Mouse (Mus musculus) forebrain, embryonic 13.5 days (tissue): ENCODE results near the gene Lmx1a. TPM values are rescaled to one million over a fixed set of nuclear protein-coding genes. Genes with fewer than 3 reads are reported as not detected.

Experiments used
- ATAC-seq: fragments of 200-750 bp; cut with Nextera tagmentation; 2 replicates; pipeline ENCODE4 v1.8.0; 2017
- H3K27ac ChIP-seq: fragments of 300-500 bp; sonication (generic); 2 replicates; pipeline ENCODE4 v1.5.1; 2015; ENCODE audit warnings: inconsistent platforms, mild to moderate bottlenecking, moderate library complexity
- H3K27me3 ChIP-seq: fragments of 300-500 bp; sonication (generic); 2 replicates; pipeline ENCODE4 v1.6.1; 2015; ENCODE audit warnings: mild to moderate bottlenecking, inconsistent platforms
- H3K36me3 ChIP-seq: fragments of 300-500 bp; sonication (generic); 2 replicates; pipeline ENCODE4 v1.6.1; 2015; ENCODE audit warnings: mild to moderate bottlenecking, inconsistent platforms; ENCODE audit not compliant: poor library complexity, severe bottlenecking
- H3K4me1 ChIP-seq: fragments of 300-500 bp; sonication (generic); 2 replicates; pipeline ENCODE4 v1.6.1; 2015; ENCODE audit warnings: inconsistent platforms
- H3K4me2 ChIP-seq: fragments of 300-500 bp; sonication (generic); 2 replicates; pipeline ENCODE4 v1.6.1; 2015; ENCODE audit warnings: inconsistent platforms, mild to moderate bottlenecking, moderate library complexity
- H3K4me3 ChIP-seq: fragments of 300-500 bp; sonication (generic); 2 replicates; pipeline ENCODE4 v1.5.1; 2015; ENCODE audit warnings: mild to moderate bottlenecking, inconsistent platforms
- H3K9ac ChIP-seq: fragments of 300-500 bp; sonication (generic); 2 replicates; pipeline ENCODE4 v1.6.1; 2015; ENCODE audit warnings: mild to moderate bottlenecking, inconsistent platforms
- H3K9me3 ChIP-seq: fragments of 300-500 bp; sonication (generic); replicated peaks from 2 replicates; pipeline ENCODE4 v1.6.1; 2016; ENCODE audit warnings: inconsistent platforms
- WGBS: fragments of 180-500 bp; shearing (Covaris S2); methylation state at CpG from one replicate; pipeline ENCODE4 v1.1.7; 2015; 5-methylcytosine and 5-hydroxymethylcytosine counted together
- polyA plus RNA-seq: library from polyadenylated mRNA; unstranded; fragments of >200 nt; fragmentation: Nextera tagmentation; extraction: Ambion mirVana; gene quantifications from 2 replicates; pipeline ENCODE4 v1.2.1, GENCODE M21; 2015

Gene Lmx1a
- polyA plus RNA-seq, 1 experiment from 2014 or later, result 2.5 TPM

DNA sequence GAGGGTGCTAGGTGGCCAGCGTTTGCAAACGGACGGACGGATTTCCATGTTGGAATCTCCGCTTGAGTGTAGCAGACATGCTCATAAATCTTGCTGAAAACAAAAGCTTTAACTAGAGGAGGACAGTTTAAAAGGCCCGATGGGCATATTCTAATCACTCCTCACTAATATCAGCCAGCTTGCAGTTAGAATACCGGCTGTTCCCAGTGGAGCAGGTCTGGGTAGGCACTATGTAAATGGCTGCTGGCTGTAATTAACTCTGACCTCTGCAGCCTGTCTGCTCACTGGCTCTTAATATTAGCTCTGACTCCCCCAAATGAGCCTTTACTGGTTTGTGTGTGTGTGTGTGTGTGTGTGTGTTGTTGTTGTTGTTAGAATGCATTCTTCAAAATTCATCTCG lies 69.2 kb downstream of the Lmx1a start:
- H3K4me3 ChIP-seq, result no peak overlapping the region
- H3K9ac ChIP-seq, result no peak overlapping the region
- H3K4me1 ChIP-seq, result peaks cover 33% of the 10 kb centered on the region
- no peaks in the 10 kb centered on the region for H3K36me3 ChIP-seq
- H3K9me3 ChIP-seq, result no peaks in the 10 kb centered on the region
- no peak overlapping the region for H3K27ac ChIP-seq
- peaks cover 15% of the 10 kb centered on the region; the same call in 1 of the 2 replicates for H3K27me3 ChIP-seq
- ATAC-seq, result no peak
- 76% methylated on average over 8 of the region's 8 CpGs for WGBS
- H3K4me2 ChIP-seq, result no peak overlapping the region

DNA sequence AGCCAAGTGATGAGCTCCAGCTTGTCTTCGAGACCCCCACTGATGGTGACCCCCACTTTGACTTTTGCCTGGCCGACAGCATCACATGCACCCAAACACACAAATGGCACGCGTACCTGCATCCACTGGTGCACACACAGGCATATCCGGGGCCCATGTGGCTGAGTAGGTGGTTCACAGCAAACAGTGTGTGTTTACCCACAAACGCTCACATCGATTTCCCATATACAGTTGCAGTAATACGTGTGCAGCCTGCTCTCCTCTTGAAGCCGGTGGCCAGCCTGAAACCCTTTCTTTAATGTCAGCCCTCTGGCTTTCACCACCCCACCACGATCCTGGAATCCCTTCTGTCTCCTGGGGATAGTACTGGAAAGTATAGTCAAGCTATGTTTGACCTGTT lies 71.3 kb downstream of the Lmx1a start:
- 90% methylated on average over 10 of the region's 10 CpGs for WGBS
- H3K9ac ChIP-seq, result no peak overlapping the region
- H3K4me1 ChIP-seq, result peaks cover 21% of the 10 kb centered on the region
- H3K27ac ChIP-seq, result no peak overlapping the region
- peaks cover 23% of the 10 kb centered on the region for H3K27me3 ChIP-seq
- H3K4me3 ChIP-seq, result no peak overlapping the region
- H3K9me3 ChIP-seq, result no peaks in the 10 kb centered on the region
- ATAC-seq, result no peak
- no peak overlapping the region for H3K4me2 ChIP-seq
- H3K36me3 ChIP-seq, result no peaks in the 10 kb centered on the region

DNA sequence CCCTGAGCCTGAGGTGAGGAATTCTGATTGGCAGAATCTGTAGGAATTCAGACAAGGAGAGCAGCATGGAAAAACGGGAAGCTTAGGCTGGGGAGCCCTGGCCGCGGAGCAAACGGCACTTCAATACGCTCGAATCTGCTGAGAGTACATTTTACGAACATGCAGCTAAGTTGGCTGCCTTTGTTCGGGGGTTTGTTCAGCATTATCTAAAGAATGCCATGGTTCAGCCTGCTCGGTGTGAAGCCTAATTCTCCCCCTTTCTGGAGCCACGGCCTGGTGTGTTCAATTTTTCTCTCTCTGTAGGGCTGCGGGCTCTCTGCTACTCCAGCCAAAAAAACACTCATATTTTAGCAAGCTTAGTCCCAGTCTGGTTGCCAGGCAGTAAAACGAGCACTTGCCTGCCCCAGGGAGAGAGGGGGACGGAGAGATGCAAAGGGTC lies 72.8 kb downstream of the Lmx1a start:
- Histone ChIP-seq H3K4me2 (peak overlapping the region; percentile 34), H3K36me3 (no peaks in the 10 kb centered on the region), H3K9ac (0 out of 2 replicates have a peak overlapping the region, but pooled peaks have one; percentile 17), H3K9me3 (no peaks in the 10 kb centered on the region), H3K4me1 (peaks cover 18% of the 10 kb centered on the region; the same call in 1 of the 2 replicates), H3K4me3 (no peak overlapping the region), H3K27ac (no peak overlapping the region), H3K27me3 (peaks cover 23% of the 10 kb centered on the region)
- WGBS, result 3% methylated on average over 13 of the region's 13 CpGs
- ATAC-seq, result peak; percentile 62

DNA sequence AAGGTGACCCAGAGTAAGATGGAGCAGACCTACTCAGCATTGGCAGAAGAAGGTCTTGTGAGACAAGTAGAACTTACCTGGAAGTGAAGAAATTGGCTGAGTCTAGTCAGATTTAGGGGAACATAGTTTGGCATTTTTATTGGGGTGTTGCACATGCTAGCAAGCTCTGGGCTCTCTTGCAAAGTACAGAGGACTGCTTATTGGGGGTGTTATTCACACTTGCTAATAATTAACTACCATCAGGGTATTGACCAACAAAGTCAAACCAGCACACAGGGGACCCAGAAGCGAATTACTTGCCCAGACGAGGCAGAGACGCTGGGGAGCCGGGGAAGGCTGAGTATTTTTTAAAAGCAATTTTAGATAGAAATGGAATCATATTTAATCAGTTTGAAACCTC lies 77.6 kb downstream of the Lmx1a start:
- no peaks in the 10 kb centered on the region for H3K36me3 ChIP-seq
- H3K9me3 ChIP-seq, result no peaks in the 10 kb centered on the region
- ATAC-seq, result no peak
- WGBS, result 91% methylated on average over 4 of the region's 4 CpGs
- peaks cover 9% of the 10 kb centered on the region; the same call in 1 of the 2 replicates for H3K4me1 ChIP-seq
- peaks cover 15% of the 10 kb centered on the region; the same call in 1 of the 2 replicates for H3K27me3 ChIP-seq
- H3K27ac ChIP-seq, result no peak overlapping the region
- H3K4me2 ChIP-seq, result no peak overlapping the region
- no peak overlapping the region for H3K9ac ChIP-seq
- H3K4me3 ChIP-seq, result no peak overlapping the region

DNA sequence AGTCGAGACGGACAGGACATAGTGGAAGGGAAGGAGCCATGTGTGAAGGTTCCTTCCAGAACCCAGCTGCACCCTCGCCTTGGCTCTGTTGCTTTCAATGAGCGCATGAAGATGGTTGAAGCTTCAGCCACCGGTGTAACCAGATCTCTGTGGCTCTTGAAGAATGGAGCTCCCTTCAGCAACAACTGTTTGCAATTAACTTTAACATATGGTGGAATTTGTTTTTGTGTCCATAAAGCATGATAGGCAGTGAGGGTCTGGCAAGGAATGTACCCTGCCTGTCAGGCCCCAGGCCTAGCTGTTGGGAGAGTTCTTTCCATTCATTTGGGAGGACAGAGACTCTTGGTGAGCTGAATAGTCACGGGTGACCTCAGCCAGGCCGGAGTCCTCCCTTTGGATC lies 81.4 kb downstream of the Lmx1a start:
- no peak for ATAC-seq
- no peak overlapping the region for H3K9ac ChIP-seq
- H3K9me3 ChIP-seq, result no peaks in the 10 kb centered on the region
- H3K4me3 ChIP-seq, result no peak overlapping the region
- WGBS, result 84% methylated on average over 7 of the region's 7 CpGs
- no peaks in the 10 kb centered on the region for H3K36me3 ChIP-seq
- H3K4me2 ChIP-seq, result no peak overlapping the region
- H3K27ac ChIP-seq, result no peak overlapping the region
- no peaks in the 10 kb centered on the region for H3K27me3 ChIP-seq
- no peaks in the 10 kb centered on the region for H3K4me1 ChIP-seq

DNA sequence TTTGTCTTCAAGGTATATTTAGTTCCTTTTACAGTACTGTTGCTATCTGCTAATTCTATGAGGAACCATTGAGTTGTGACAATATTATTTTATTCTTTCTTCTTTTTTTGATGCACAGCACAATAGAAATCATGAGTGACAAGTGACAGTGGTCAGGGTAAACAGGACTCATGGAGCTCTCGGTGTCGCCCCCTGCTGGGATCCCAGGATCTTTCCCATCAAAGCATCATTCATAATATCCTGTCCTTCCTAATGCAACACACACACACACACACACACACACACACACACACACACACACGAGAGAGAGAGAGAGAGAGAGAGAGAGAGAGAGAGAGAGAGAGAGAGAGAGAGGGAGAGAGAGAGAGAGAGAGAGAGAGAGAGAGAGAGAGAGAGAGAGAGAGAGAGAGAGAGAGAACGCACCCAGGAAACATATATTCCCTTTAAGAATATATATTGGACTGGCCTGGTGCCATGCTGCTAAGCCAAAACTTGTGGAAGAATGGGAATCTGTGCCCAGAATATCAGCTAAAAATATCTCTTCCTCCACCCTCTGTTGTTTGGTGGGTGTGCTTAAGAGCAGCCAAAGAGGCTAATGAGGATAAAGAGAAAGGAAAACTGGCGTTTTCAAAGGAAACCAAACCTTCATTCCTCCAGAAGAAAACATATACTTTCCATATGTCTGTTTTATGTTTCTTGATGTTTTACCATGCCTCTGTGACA lies 90.9 kb downstream of the Lmx1a start:
- Histone ChIP-seq H3K4me2 (no peak overlapping the region), H3K4me3 (no peak overlapping the region), H3K9me3 (no peaks in the 10 kb centered on the region), H3K9ac (no peak overlapping the region), H3K36me3 (no peaks in the 10 kb centered on the region), H3K27ac (no peak overlapping the region), H3K4me1 (peaks cover 4% of the 10 kb centered on the region; the same call in 1 of the 2 replicates), H3K27me3 (no peaks in the 10 kb centered on the region)
- 76% methylated on average over 4 of the region's 5 CpGs for WGBS
- ATAC-seq, result no peak

DNA sequence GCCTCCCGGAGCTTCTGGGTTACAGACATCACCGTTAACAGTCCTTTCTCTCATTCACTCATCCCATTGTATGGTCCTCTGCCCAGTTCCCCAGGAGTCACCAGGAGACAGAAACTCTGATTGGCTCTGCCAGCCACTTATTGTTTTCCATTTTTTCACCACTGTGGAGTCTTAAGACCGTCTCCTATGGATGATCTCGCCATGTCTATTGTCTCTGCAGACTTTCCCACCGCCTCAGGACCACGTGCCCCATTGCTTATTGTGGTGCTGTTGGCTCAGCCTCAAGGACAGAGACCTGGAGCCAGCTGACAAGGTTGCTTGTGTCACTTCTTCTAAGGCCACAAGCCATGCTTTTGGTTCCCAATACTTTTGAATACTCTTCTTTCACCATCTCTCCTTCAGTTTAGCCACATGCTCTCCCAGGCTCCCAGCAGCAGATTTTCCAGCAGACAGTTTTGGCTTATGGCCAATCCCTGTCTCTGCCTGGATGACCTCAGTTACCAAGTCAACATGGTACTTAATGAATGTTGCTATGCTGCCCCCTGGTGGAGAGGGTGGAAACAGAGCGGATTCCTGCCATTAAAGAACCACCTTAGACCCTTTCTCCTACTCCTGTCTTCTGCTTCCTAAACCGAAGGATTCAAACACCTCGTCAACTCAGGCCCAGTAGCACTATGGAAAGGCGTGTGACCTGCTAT lies 92.9 kb downstream of the Lmx1a start:
- no peak for ATAC-seq
- H3K9ac ChIP-seq, result no peak overlapping the region
- H3K9me3 ChIP-seq, result no peaks in the 10 kb centered on the region
- H3K4me2 ChIP-seq, result no peak overlapping the region
- H3K27me3 ChIP-seq, result no peaks in the 10 kb centered on the region
- H3K27ac ChIP-seq, result no peak overlapping the region
- WGBS, result 33% methylated on average over 10 of the region's 10 CpGs
- H3K4me3 ChIP-seq, result no peak overlapping the region
- H3K4me1 ChIP-seq, result peaks cover 4% of the 10 kb centered on the region; the same call in 1 of the 2 replicates
- H3K36me3 ChIP-seq, result no peaks in the 10 kb centered on the region

DNA sequence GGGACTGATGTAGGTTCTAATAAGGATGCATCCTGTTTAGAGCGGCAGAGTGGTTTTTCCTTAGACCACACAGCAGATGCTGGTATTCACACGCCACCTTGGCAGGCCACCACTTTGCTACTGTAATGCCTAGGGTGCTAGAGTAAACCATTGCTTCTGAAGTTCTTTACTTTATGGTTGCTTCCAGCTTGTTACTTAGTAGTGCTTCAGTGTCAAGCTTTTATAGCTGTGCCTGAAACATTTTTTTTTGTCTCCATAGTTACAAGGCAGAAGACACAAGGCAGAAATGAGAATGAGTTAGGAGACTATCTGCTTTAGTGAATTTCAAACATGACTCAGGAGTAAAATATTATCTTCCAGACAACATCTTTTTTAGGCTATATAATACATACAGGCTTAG lies 95.0 kb downstream of the Lmx1a start:
- WGBS, result 78% methylated on average over 2 of the region's 2 CpGs
- no peaks in the 10 kb centered on the region for H3K27me3 ChIP-seq
- H3K36me3 ChIP-seq, result no peaks in the 10 kb centered on the region
- ATAC-seq, result no peak
- H3K9ac ChIP-seq, result no peak overlapping the region
- H3K9me3 ChIP-seq, result no peaks in the 10 kb centered on the region
- H3K27ac ChIP-seq, result no peak overlapping the region
- H3K4me1 ChIP-seq, result peaks cover 5% of the 10 kb centered on the region; the same call in 1 of the 2 replicates
- H3K4me2 ChIP-seq, result no peak overlapping the region
- H3K4me3 ChIP-seq, result no peak overlapping the region

DNA sequence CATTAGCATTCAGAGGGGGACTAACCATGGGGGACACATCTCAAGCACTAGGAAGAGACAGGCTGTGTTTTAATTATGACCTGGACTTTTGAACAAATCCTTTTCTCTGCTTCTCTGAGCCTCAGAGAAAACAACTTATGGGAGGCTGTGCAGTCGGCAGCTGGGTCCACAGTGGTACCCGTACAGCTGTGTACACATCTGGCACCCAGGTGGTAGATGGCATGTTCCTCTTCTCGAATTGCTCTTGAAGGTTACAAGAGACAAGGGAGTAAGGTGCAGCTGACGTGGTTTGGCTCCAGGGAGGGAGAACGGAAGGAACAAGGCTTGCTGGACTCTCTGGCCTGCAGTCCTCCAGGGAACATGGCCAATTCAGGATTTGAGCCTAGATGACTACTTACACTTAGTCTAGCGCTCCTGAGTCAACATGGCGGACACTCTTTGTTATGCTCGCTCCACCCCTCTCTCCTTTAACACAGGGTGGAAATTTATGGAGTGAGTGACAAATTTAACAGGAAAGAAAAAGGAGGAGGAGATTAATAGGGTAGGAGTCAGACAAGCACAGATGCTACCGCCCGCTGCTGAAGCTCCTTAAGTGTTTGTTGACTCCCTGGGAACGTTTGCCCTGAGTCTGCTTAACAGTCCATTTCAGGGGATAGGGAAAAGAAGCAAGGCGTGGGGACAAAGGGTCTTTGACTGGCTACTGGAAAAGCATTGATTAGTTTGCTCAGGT lies 99.8 kb downstream of the Lmx1a start:
- H3K4me3 ChIP-seq, result no peak overlapping the region
- no peaks in the 10 kb centered on the region for H3K9me3 ChIP-seq
- H3K4me2 ChIP-seq, result no peak overlapping the region
- H3K4me1 ChIP-seq, result peaks cover 4% of the 10 kb centered on the region; the same call in 1 of the 2 replicates
- WGBS, result 71% methylated on average over 12 of the region's 12 CpGs
- H3K36me3 ChIP-seq, result no peaks in the 10 kb centered on the region
- no peak overlapping the region for H3K9ac ChIP-seq
- H3K27me3 ChIP-seq, result peaks cover 3% of the 10 kb centered on the region; the same call in 1 of the 2 replicates
- H3K27ac ChIP-seq, result no peak overlapping the region
- no peak for ATAC-seq

DNA sequence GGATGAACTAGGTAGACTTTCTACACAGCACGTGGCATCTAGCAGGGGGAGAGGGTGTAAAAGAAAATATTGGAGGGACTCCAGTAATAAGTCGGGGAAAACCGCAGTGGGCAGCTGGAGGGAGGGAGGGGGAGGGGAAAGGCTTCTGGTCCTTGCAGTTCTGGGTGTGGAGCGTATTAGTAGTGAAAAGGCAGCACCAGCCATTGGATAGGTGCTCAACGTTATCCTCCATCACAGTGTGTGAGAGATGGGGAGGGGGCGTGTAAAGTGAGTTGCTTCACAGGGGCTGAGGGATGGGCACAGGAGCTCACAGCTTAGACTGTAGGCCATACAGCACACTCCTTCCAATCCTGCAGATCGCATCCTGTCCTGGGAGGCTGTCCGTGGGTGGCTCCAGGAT lies 100.4 kb downstream of the Lmx1a start:
- Histone ChIP-seq H3K36me3 (no peaks in the 10 kb centered on the region), H3K27ac (no peak overlapping the region), H3K9me3 (no peaks in the 10 kb centered on the region), H3K4me3 (no peak overlapping the region), H3K9ac (no peak overlapping the region), H3K4me2 (no peak overlapping the region), H3K27me3 (peaks cover 3% of the 10 kb centered on the region; the same call in 1 of the 2 replicates), H3K4me1 (peaks cover 4% of the 10 kb centered on the region; the same call in 1 of the 2 replicates)
- 0 out of 2 replicates have a peak, but pooled peaks have one; percentile 43 for ATAC-seq
- 72% methylated on average over 8 of the region's 8 CpGs for WGBS

DNA sequence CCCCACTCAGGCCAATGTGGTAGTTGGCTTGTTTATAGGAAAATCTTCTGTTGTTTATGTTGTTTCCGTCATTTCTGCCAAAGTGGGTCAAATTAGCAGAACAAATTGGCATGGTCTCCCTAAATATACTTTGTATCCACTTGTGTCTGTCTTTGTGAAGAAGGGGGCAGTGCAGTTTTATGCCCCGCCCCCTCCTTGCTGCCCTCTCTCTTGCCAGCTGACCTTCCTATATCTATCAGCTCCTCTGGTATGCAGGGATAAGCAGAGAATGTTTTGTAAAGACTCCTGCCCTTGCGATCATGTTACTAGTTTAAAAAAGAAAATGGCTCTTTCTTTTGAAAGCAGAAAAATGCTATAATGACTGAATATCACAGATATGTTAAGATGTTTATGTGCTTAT lies 101.7 kb downstream of the Lmx1a start:
- Histone ChIP-seq H3K4me1 (peaks cover 4% of the 10 kb centered on the region; the same call in 1 of the 2 replicates), H3K9me3 (no peaks in the 10 kb centered on the region), H3K27me3 (peaks cover 3% of the 10 kb centered on the region; the same call in 1 of the 2 replicates), H3K36me3 (no peaks in the 10 kb centered on the region), H3K27ac (no peak overlapping the region), H3K9ac (no peak overlapping the region), H3K4me2 (no peak overlapping the region), H3K4me3 (no peak overlapping the region)
- 81% methylated on average over 3 of the region's 3 CpGs for WGBS
- no peak for ATAC-seq

DNA sequence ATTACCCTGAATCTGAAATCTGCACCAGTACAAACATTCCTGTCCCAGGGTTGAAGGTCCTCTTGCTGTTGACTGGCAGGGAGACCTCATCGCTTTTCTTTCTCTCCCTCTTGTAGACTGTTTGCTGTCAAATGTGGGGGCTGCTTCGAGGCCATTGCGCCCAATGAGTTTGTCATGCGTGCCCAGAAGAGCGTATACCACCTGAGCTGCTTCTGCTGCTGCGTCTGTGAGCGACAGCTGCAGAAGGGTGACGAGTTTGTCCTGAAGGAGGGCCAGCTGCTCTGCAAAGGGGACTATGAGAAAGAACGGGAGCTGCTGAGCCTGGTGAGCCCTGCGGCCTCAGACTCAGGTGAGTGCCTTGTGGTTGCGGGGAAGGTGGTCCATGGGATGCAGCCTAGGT lies 102.2 kb downstream of the Lmx1a start:
- H3K4me1 ChIP-seq, result peaks cover 4% of the 10 kb centered on the region; the same call in 1 of the 2 replicates
- no peak overlapping the region for H3K4me2 ChIP-seq
- 84% methylated on average over 11 of the region's 11 CpGs for WGBS
- no peak for ATAC-seq
- H3K36me3 ChIP-seq, result no peaks in the 10 kb centered on the region
- H3K9me3 ChIP-seq, result no peaks in the 10 kb centered on the region
- no peak overlapping the region for H3K27ac ChIP-seq
- peaks cover 3% of the 10 kb centered on the region; the same call in 1 of the 2 replicates for H3K27me3 ChIP-seq
- H3K4me3 ChIP-seq, result no peak overlapping the region
- H3K9ac ChIP-seq, result no peak overlapping the region
